Mouse (Mus musculus): ENCODE results near the gene Rbp2. TPM values are rescaled to one million over a fixed set of nuclear protein-coding genes. Genes with fewer than 3 reads are reported as not detected.

Rbp2 gene
- polyA plus RNA-seq, 1 experiment, result not detected

DNA sequence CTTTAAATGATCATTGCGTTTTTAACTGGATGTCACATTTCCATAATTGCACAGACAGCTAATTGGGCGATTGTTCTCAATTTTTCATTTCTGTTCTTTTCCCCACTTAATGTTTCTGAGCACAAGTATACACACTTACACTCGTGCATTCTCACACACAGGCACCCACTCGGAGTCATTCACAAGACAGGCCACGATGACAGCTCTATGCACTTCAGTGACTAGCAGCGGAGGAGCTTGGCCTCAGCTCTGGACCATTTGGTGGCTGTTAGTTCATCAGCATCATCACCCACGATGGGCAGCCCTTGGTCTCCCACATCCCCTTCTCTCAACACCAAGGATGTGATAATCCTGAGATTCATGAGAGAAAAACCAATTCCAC, 39.6 kb downstream of the Rbp2 start:
- H3K4me3 ChIP-seq (ENCODE audit: low read depth, low read length), result no peak overlapping the region

DNA sequence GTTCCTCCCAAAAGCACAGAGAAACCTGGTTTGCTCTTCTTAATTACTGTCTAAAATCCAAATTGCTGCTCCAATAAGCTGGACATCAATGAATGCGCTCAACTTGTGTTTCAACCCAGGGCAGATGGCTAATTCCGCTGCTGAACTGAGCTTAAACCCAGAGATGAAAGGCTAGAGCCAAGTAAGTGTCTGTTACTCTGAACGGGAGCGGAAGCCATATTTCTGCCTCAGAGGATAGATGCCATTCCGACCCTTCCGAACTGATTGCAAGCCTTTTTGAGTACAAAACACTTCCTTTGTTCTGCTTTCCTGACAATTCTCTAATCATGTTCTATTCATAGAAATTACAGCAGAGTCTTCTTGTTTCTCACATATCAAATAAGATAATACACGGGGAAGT, 41.3 kb downstream of the Rbp2 start:
- Histone ChIP-seq H3K9me3 (replicated peaks; ENCODE audit: control insufficient read depth, insufficient read depth, low read length, poor library complexity, severe bottlenecking) (no peaks in the 10 kb centered on the region), H3K4me1 (ENCODE audit: control insufficient read depth, insufficient read depth, low read length) (no peaks in the 10 kb centered on the region), H3K27me3 (ENCODE audit: control insufficient read depth, insufficient read depth, low read length, poor library complexity, severe bottlenecking) (no peaks in the 10 kb centered on the region), H3K9ac (ENCODE audit: low read depth, poor library complexity, severe bottlenecking) (no peak overlapping the region), H3K4me3 (ENCODE audit: low read depth, low read length) (no peak overlapping the region), H3K27ac (ENCODE audit: insufficient read depth, low read length) (no peak overlapping the region), H3K36me3 (ENCODE audit: control insufficient read depth, insufficient read depth, low read length, poor library complexity, severe bottlenecking) (no peaks in the 10 kb centered on the region)
- no peak for TF ChIP-seq CTCF (IDR thresholded peaks at IDR 0.05; ENCODE audit: low read depth, low read length)
- TF ChIP-seq EP300 (IDR thresholded peaks at IDR 0.05; ENCODE audit: insufficient read depth, low read depth, low read length), result no peak
- TF ChIP-seq POLR2A (IDR thresholded peaks at IDR 0.05; ENCODE audit: insufficient read depth, low read length), result no peak

More for the DNA sequence above, 39.6 kb downstream of the Rbp2 start:
- H3K9ac ChIP-seq (ENCODE audit: low read depth, poor library complexity, severe bottlenecking), result no peak overlapping the region
- TF ChIP-seq POLR2A (IDR thresholded peaks at IDR 0.05; ENCODE audit: insufficient read depth, low read length), result no peak
- no peak for TF ChIP-seq EP300 (IDR thresholded peaks at IDR 0.05; ENCODE audit: insufficient read depth, low read depth, low read length)
- TF ChIP-seq CTCF (IDR thresholded peaks at IDR 0.05; ENCODE audit: low read depth, low read length), result no peak
- H3K27me3 ChIP-seq (ENCODE audit: control insufficient read depth, insufficient read depth, low read length, poor library complexity, severe bottlenecking), result no peaks in the 10 kb centered on the region
- H3K27ac ChIP-seq (ENCODE audit: insufficient read depth, low read length), result no peak overlapping the region
- no peaks in the 10 kb centered on the region for H3K4me1 ChIP-seq (ENCODE audit: control insufficient read depth, insufficient read depth, low read length)
- no peaks in the 10 kb centered on the region for H3K36me3 ChIP-seq (ENCODE audit: control insufficient read depth, insufficient read depth, low read length, poor library complexity, severe bottlenecking)
- H3K9me3 ChIP-seq (replicated peaks; ENCODE audit: control insufficient read depth, insufficient read depth, low read length, poor library complexity, severe bottlenecking), result no peaks in the 10 kb centered on the region

DNA sequence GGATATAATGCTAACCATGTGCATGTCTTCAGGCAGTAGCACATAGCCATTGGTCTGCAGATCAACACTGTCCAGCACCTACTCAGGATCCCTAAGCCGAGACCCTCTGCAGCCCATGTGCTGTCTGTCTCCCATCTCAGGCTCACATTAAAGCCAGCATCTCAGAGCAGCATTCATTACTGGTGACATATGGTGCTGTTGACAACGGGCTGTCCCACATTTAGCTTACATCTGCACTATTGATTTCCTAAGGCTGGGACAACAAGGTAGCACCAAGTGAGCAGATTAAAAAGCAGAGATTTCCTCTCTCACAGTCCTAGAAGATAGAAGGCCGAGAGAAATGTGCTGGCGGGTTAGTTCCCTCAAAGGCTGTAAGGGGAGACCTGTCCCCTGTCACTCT, 43.9 kb downstream of the Rbp2 start:
- no peak for TF ChIP-seq POLR2A (IDR thresholded peaks at IDR 0.05; ENCODE audit: insufficient read depth, low read length)
- no peak for TF ChIP-seq CTCF (IDR thresholded peaks at IDR 0.05; ENCODE audit: low read depth, low read length)
- no peak overlapping the region for H3K27ac ChIP-seq (ENCODE audit: insufficient read depth, low read length)
- H3K4me1 ChIP-seq (ENCODE audit: control insufficient read depth, insufficient read depth, low read length), result no peaks in the 10 kb centered on the region
- no peak overlapping the region for H3K4me3 ChIP-seq (ENCODE audit: low read depth, low read length)
- no peaks in the 10 kb centered on the region for H3K36me3 ChIP-seq (ENCODE audit: control insufficient read depth, insufficient read depth, low read length, poor library complexity, severe bottlenecking)
- H3K9ac ChIP-seq (ENCODE audit: low read depth, poor library complexity, severe bottlenecking), result no peak overlapping the region
- H3K9me3 ChIP-seq (replicated peaks; ENCODE audit: control insufficient read depth, insufficient read depth, low read length, poor library complexity, severe bottlenecking), result peaks cover 7% of the 10 kb centered on the region; the same call in 1 of the 2 replicates
- H3K27me3 ChIP-seq (ENCODE audit: control insufficient read depth, insufficient read depth, low read length, poor library complexity, severe bottlenecking), result no peaks in the 10 kb centered on the region

DNA sequence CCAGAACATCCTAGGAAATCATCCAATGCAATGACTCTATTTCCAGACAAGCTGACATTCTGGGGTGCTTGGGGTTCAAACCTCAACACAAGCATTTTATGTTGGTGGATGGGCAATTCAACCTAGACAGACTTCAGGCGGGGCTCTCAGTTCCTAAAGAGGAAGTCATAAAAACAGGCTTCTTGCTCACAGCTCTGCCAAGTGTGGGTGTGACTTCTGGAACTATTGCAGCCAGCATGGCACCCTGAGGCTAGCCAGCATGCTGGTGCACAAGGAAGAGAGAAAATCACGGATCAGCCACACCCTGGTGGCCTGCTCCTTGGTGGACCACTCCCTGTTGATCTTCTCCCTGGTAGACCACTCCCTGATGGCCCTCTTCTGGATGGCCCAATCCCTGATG, 45.1 kb downstream of the Rbp2 start:
- TF ChIP-seq POLR2A (IDR thresholded peaks at IDR 0.05; ENCODE audit: insufficient read depth, low read length) (no peak), EP300 (IDR thresholded peaks at IDR 0.05; ENCODE audit: insufficient read depth, low read depth, low read length) (no peak), CTCF (IDR thresholded peaks at IDR 0.05; ENCODE audit: low read depth, low read length) (no peak)
- Histone ChIP-seq H3K27ac (ENCODE audit: insufficient read depth, low read length) (no peak overlapping the region), H3K9me3 (replicated peaks; ENCODE audit: control insufficient read depth, insufficient read depth, low read length, poor library complexity, severe bottlenecking) (peaks cover 7% of the 10 kb centered on the region; the same call in 1 of the 2 replicates), H3K27me3 (ENCODE audit: control insufficient read depth, insufficient read depth, low read length, poor library complexity, severe bottlenecking) (no peaks in the 10 kb centered on the region), H3K4me1 (ENCODE audit: control insufficient read depth, insufficient read depth, low read length) (no peaks in the 10 kb centered on the region), H3K4me3 (ENCODE audit: low read depth, low read length) (no peak overlapping the region), H3K36me3 (ENCODE audit: control insufficient read depth, insufficient read depth, low read length, poor library complexity, severe bottlenecking) (no peaks in the 10 kb centered on the region), H3K9ac (ENCODE audit: low read depth, poor library complexity, severe bottlenecking) (no peak overlapping the region)

DNA sequence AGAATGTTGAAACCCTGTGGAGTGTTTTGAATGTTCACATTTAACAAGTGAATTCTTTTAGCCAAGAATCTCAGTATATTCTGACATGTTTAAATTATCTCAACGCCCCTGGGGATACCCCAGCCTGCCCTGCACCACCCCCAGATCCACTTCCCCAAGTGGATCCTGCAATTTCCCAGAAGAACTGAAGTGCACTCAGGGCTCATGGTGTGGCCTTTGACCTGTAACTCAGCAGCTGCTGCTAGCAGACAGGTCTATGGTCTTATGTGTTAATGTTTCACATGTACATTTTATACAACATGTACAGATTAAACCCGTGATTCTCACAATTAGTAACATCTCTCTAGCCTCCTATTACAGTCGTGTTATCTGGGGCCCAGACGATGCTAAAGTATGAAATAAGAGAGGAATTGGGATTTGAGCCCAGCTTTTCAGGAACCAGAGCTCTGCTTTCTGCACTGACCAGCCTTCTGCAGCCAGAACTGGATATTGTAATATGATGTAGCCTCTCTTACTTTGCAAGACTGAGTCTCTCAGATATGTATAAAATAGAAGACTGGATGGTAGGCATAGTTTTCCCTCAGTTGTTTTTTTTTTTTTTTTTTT, 48.9 kb downstream of the Rbp2 start:
- no peak overlapping the region for H3K4me3 ChIP-seq (ENCODE audit: low read depth, low read length)
- no peak overlapping the region for H3K9ac ChIP-seq (ENCODE audit: low read depth, poor library complexity, severe bottlenecking)
- H3K27ac ChIP-seq (ENCODE audit: insufficient read depth, low read length), result no peak overlapping the region
- H3K27me3 ChIP-seq (ENCODE audit: control insufficient read depth, insufficient read depth, low read length, poor library complexity, severe bottlenecking), result no peaks in the 10 kb centered on the region
- H3K9me3 ChIP-seq (replicated peaks; ENCODE audit: control insufficient read depth, insufficient read depth, low read length, poor library complexity, severe bottlenecking), result peaks cover 7% of the 10 kb centered on the region; the same call in 1 of the 2 replicates
- TF ChIP-seq EP300 (IDR thresholded peaks at IDR 0.05; ENCODE audit: insufficient read depth, low read depth, low read length), result no peak
- no peak for TF ChIP-seq CTCF (IDR thresholded peaks at IDR 0.05; ENCODE audit: low read depth, low read length)
- TF ChIP-seq POLR2A (IDR thresholded peaks at IDR 0.05; ENCODE audit: insufficient read depth, low read length), result no peak
- no peaks in the 10 kb centered on the region for H3K36me3 ChIP-seq (ENCODE audit: control insufficient read depth, insufficient read depth, low read length, poor library complexity, severe bottlenecking)
- H3K4me1 ChIP-seq (ENCODE audit: control insufficient read depth, insufficient read depth, low read length), result no peaks in the 10 kb centered on the region

DNA sequence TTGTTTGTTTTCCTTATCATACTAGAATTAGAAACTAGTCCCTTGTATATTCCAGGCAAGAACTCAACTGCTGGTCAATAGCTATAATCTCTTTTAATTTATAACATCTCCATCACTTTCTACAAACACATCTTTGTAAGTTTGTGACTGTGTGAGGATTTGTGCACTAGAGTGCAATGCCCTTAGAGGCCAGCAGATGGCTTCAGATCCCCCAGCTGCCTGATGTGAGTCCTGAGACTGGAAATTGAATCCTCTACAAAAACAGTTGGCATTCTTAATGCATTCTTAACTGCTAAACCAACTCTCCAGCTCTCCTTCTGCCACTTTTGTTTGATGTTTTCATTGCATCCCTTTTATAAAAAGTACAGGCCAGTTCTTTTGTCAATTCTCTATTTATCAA, 49.8 kb downstream of the Rbp2 start:
- H3K27me3 ChIP-seq (ENCODE audit: control insufficient read depth, insufficient read depth, low read length, poor library complexity, severe bottlenecking), result no peaks in the 10 kb centered on the region
- H3K4me1 ChIP-seq (ENCODE audit: control insufficient read depth, insufficient read depth, low read length), result no peaks in the 10 kb centered on the region
- TF ChIP-seq POLR2A (IDR thresholded peaks at IDR 0.05; ENCODE audit: insufficient read depth, low read length), result no peak
- TF ChIP-seq CTCF (IDR thresholded peaks at IDR 0.05; ENCODE audit: low read depth, low read length), result peak; percentile 35
- H3K4me3 ChIP-seq (ENCODE audit: low read depth, low read length), result no peak overlapping the region
- peaks cover 7% of the 10 kb centered on the region; the same call in 1 of the 2 replicates for H3K9me3 ChIP-seq (replicated peaks; ENCODE audit: control insufficient read depth, insufficient read depth, low read length, poor library complexity, severe bottlenecking)
- H3K27ac ChIP-seq (ENCODE audit: insufficient read depth, low read length), result no peak overlapping the region
- H3K36me3 ChIP-seq (ENCODE audit: control insufficient read depth, insufficient read depth, low read length, poor library complexity, severe bottlenecking), result no peaks in the 10 kb centered on the region
- H3K9ac ChIP-seq (ENCODE audit: low read depth, poor library complexity, severe bottlenecking), result no peak overlapping the region
